Mouse (Mus musculus) G1E (cell line): ENCODE results near the gene Spag7. TPM values are rescaled to one million over a fixed set of nuclear protein-coding genes. Genes with fewer than 3 reads are reported as not detected.
A peak's percentile ranks its signal among the peaks of the same experiment; 100 is the strongest.

Source experiments
- ATAC-seq: 2 replicates; pipeline ENCODE4 v1.8.0; 2016; ENCODE audit warnings: mild to moderate bottlenecking; ENCODE audit not compliant: insufficient number of reproducible peaks, poor library complexity, low FRiP score, severe bottlenecking; ENCODE audit errors: extremely low read depth
- DNase-seq: peaks from one replicate; pipeline ENCODE4 v3.0.0; 2012; ENCODE audit warnings: low spot score
- H3K27me3 ChIP-seq: 2 replicates; pipeline ENCODE4 v1.6.1; 2012; ENCODE audit warnings: mild to moderate bottlenecking, low read length, inconsistent platforms; ENCODE audit not compliant: insufficient read depth
- H3K36me3 ChIP-seq: replicated peaks from 2 replicates; pipeline ENCODE3; 2012; ENCODE audit warnings: mild to moderate bottlenecking, inconsistent platforms
- H3K4me1 ChIP-seq: 2 replicates; pipeline ENCODE4 v1.6.1; 2012; ENCODE audit warnings: low read depth, low read length, inconsistent platforms, mixed read lengths; ENCODE audit not compliant: insufficient read depth
- H3K4me3 ChIP-seq: 2 replicates; pipeline ENCODE4 v1.5.1; 2012; ENCODE audit warnings: low read depth, mild to moderate bottlenecking, inconsistent platforms, low read length, moderate library complexity, mixed read lengths
- H3K9me3 ChIP-seq: replicated peaks from 2 replicates; pipeline ENCODE4 v1.6.1; 2012; ENCODE audit warnings: inconsistent platforms
- CTCF ChIP-seq: IDR thresholded peaks from 2 replicates; pipeline ENCODE4 v1.5.1; 2012; ENCODE audit warnings: low read depth, low read length, inconsistent platforms, mixed read lengths
- GATA1 ChIP-seq: IDR thresholded peaks from 2 replicates; pipeline ENCODE4 v1.6.1; 2012; ENCODE audit warnings: borderline replicate concordance, low read length, inconsistent platforms, mixed read lengths
- GATA2 ChIP-seq: IDR thresholded peaks from 2 replicates; pipeline ENCODE4 v1.6.1; 2012; ENCODE audit warnings: low read depth, low read length, inconsistent platforms, borderline replicate concordance
- POLR2AphosphoS5 ChIP-seq: IDR thresholded peaks from 2 replicates; pipeline ENCODE4 v1.6.1; 2012; ENCODE audit warnings: low read depth, low read length, inconsistent platforms; ENCODE audit not compliant: insufficient replicate concordance
- TAL1 ChIP-seq: conservative IDR thresholded peaks from 2 replicates; pipeline ENCODE4 v1.6.1; 2012; ENCODE audit warnings: low read depth, low read length, inconsistent platforms, mixed read lengths
- polyA plus RNA-seq: library from polyadenylated mRNA; stranded (reverse); fragments of >175 nt; gene quantifications from 2 replicates; pipeline ENCODE4 v1.2.3, GENCODE M21; 2012
- total RNA-seq, 2 experiments: library from RNA; stranded (forward) in 1 of 2; stranded (reverse) in 1 of 2; fragments of 200-1000 nt in 1 of 2; fragments of >200 nt in 1 of 2; fragmentation: Nextera tagmentation in 1 of 2; gene quantifications; 2 replicates each; pipeline ENCODE4 v1.2.3; 2014 to 2017

Spag7 gene
- total and polyA plus RNA-seq, 3 experiments: 64.2 to 152 (median 81.5) TPM

DNA sequence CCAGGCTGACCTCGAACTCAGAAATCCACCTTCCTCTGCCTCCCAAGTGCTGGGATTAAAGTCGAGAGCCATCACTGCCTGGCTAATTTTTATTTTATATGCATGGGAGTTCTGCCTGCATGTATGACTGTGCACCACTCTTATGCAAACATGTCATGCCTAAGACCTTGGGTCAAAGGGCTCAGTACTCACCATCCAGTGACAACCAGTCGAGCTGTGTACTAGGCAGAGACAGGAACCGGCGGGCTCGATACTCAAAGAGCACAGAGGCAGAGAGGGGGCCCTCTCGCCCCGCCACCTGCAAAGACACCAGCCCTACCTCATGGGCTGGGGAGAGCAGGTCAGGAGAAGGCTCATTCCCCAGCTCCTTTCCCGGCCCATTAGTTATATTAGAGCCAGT lies 8.9 kb upstream of the Spag7 start:
- H3K27me3 ChIP-seq: no peaks in the 10 kb centered on the region
- H3K4me3 ChIP-seq: no peak overlapping the region
- ATAC-seq (no peak), DNase-seq (no peak)
- no peaks in the 10 kb centered on the region for H3K9me3 ChIP-seq
- peaks cover 90% of the 10 kb centered on the region for H3K36me3 ChIP-seq
- TF ChIP-seq CTCF (no peak), GATA2 (no peak), GATA1 (no peak), TAL1 (no peak), POLR2AphosphoS5 (no peak)
- H3K4me1 ChIP-seq: peaks cover 38% of the 10 kb centered on the region

DNA sequence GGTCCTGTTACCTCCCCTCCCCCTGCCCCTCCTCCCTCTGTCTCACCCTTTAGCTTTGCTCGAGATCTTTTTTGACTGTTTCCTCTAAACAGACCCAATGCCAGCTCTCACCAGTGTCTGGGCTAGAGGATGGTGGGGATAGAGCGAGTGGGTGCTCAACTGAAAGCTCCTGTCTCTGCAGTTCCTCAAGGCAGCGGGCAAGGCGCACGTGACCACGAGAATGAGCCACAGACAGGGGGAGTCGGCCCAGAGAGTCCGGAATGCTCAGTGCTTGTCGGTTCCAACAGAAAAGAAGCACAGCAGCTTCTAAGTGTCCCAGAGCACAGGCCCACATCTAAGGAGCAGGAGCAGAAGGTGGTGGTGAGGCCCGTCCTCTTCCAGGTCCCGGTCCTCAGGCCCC lies 5.3 kb upstream of the Spag7 start:
- H3K4me1 ChIP-seq: peaks cover 34% of the 10 kb centered on the region
- no peak for DNase-seq
- peaks cover 87% of the 10 kb centered on the region for H3K36me3 ChIP-seq
- no peaks in the 10 kb centered on the region for H3K9me3 ChIP-seq
- no peak for ATAC-seq
- H3K27me3 ChIP-seq: no peaks in the 10 kb centered on the region
- H3K4me3 ChIP-seq: no peak overlapping the region
- TF ChIP-seq TAL1 (no peak), GATA1 (no peak), CTCF (no peak), POLR2AphosphoS5 (no peak), GATA2 (no peak)

DNA sequence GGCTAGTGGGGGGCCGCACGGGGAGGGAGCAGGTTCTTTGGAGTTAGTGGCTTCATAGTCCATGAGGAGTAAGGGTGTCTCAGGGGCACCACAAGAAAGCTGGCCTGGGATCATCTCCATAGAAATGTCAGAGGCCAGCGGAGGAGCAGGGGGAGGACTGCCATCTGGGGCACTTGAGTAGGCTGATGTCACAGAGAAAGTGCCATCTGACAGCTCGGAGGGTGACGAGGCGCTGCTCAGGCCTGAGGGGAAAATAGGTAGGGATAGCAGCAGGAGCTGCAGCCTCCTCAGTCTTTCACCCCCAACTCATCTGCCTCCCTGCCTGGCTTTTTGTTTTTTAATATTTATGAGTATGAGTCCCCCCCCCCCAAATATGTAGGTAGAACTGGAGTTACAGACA lies 4.8 kb upstream of the Spag7 start:
- Histone ChIP-seq H3K4me1 (peaks cover 32% of the 10 kb centered on the region), H3K27me3 (no peaks in the 10 kb centered on the region), H3K9me3 (no peaks in the 10 kb centered on the region), H3K4me3 (no peak overlapping the region), H3K36me3 (peaks cover 82% of the 10 kb centered on the region)
- ATAC-seq (no peak), DNase-seq (no peak)
- no peak for TF ChIP-seq CTCF
- TF ChIP-seq TAL1: no peak
- TF ChIP-seq GATA2: no peak
- no peak for TF ChIP-seq GATA1
- TF ChIP-seq POLR2AphosphoS5: no peak

DNA sequence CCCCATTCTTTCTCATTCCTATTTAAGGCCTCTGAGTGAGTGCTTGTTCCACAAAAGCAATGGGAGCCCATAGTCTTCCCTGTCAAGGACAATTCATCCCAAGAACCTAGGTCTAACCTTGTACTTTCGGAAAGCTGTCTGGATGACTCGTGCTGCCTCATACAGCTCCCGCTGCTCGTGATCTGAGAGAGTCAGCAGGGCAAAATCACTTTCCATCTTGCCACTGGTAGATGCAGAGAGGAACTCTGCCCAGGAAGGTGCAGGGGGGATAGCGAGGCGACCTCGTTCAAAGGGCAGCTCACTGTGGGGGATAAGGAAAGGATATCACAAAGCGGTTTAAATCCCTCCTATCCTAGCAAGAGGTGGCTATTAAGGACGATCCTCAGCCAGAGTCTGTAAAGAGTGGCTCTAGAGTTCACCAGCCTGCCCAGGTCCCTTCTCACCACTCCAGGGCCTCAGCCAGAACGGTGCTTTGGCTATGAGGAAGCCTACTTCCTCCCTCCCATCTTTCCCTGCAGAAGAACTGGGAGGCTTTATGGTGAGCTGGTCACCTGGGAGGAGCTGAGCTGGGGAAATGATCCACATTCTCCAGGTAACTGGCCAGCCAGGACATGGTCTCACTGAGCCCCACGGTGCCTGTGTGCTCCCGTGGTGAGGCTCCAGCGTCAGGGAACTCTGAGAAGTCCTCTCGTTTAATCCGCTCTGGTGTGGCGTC lies 2.3 kb upstream of the Spag7 start:
- H3K36me3 ChIP-seq: peaks cover 72% of the 10 kb centered on the region
- TF ChIP-seq GATA2 (no peak), TAL1 (no peak), CTCF (no peak), POLR2AphosphoS5 (no peak), GATA1 (no peak)
- peaks cover 52% of the 10 kb centered on the region for H3K4me1 ChIP-seq
- no peaks in the 10 kb centered on the region for H3K27me3 ChIP-seq
- no peak overlapping the region for H3K4me3 ChIP-seq
- H3K9me3 ChIP-seq: no peaks in the 10 kb centered on the region
- no peak for ATAC-seq
- no peak for DNase-seq

DNA sequence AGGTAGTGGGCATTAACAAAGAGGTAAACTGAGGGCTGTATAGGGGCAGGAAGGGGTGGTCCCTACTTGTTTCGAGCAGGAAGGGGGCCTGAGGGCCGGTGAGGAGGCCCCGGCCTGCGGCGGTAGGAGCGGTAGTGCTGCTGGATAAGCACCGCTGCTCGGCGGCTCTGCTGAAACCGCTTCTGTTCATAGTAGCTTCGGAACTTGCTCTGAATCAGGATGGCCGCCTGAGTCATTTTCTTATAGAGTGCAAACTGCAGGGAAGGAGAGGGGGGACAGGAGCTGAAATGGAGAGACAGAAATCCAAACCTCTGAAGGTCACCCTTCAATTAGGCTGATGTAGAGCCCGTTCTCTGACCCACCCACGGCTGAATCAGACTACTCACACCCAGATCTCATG lies 1.3 kb upstream of the Spag7 start:
- peaks cover 52% of the 10 kb centered on the region for H3K4me1 ChIP-seq
- H3K9me3 ChIP-seq: no peaks in the 10 kb centered on the region
- TF ChIP-seq CTCF (no peak), GATA2 (no peak), POLR2AphosphoS5 (no peak)
- H3K27me3 ChIP-seq: no peaks in the 10 kb centered on the region
- DNase-seq: no peak
- no peak for ATAC-seq
- H3K36me3 ChIP-seq: peaks cover 72% of the 10 kb centered on the region
- peak overlapping the region; percentile 77; the same call in 1 of the 2 replicates for H3K4me3 ChIP-seq

DNA sequence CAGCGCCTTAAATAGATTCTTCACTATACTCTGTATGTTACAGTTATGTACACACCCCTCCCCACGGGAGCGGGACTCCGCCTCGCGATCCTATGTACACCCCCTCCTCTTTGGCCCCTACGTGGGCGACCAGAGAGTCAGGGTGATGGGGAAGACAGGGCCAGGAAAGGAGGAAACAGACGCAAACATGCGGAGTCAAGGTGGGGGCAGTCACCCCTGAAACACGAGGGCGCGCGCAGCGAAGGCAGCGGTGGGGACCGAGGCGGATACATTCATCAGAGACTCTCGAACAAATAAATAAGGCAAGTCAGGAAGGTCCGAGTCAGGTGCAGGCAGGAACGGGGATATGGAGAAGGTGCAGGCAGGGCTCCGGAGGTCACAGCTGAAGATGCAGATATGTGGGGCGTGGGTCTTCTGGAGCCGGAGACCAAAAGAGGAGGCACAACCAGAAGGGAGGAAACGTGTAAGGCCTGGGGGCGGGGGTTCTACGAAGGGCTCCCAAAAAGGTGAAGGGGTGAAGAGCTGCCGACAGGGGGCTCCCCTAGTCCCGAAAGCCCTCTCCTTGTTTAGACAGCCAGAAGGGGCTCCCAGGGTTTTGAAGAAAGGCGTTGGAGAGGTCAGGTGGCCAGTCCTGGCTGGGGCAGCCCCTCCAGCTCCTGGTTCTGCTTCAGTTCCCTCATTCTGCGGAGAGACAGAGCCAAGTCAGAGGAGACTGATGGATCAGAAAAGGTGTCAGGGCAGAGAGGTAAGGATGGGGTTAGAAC lies 548 bp upstream of the Spag7 start:
- DNase-seq (peak; percentile 86), ATAC-seq (peak; percentile 17; the same call in 1 of the 2 replicates)
- Histone ChIP-seq H3K9me3 (no peaks in the 10 kb centered on the region), H3K36me3 (peaks cover 72% of the 10 kb centered on the region), H3K4me1 (peaks cover 54% of the 10 kb centered on the region), H3K27me3 (no peaks in the 10 kb centered on the region), H3K4me3 (peak overlapping the region; percentile 77)
- 0 out of 2 replicates have a peak, but pooled peaks have one; percentile 34 for TF ChIP-seq CTCF
- no peak for TF ChIP-seq POLR2AphosphoS5
- no peak for TF ChIP-seq GATA1
